Mouse (Mus musculus) thymus, adult 2 months (tissue): ENCODE results near the gene Nip7.

Experiments
- CTCF ChIP-seq: fragments of 200-500 bp; IDR thresholded peaks from 2 replicates; pipeline ENCODE4 v1.5.1; 2012; ENCODE audit warnings: mild to moderate bottlenecking, control low read depth, low read length, moderate library complexity, borderline replicate concordance; ENCODE audit not compliant: control insufficient read depth, poor library complexity, insufficient read depth; ENCODE audit errors: extremely low read depth
- POLR2A ChIP-seq: fragments of 200-500 bp; IDR thresholded peaks from 2 replicates; pipeline ENCODE4 v1.6.1; 2012; ENCODE audit warnings: mild to moderate bottlenecking, low read length, control low read depth, moderate library complexity; ENCODE audit not compliant: control insufficient read depth, poor library complexity, insufficient read depth; ENCODE audit errors: extremely low read depth

- TF ChIP-seq CTCF (no peak), POLR2A (no peak)
Measured at GRCm38 (mm10) chr8:107074128-107074527, 17.5 kb downstream of the Nip7 start.
